Mouse (Mus musculus): ENCODE results near the gene 4930535I16Rik.
"Not testable (repeated sequence)": the region's sequence is repeated elsewhere in the genome, so short reads cannot be mapped to it uniquely, and the experiment has no call there.

The 4930535I16Rik gene

GRCm38 (mm10) chr4:123917548-123918140, at the start of gene 4930535I16Rik:
Gene 4930535I16Rik (minus strand): TSS chr4:123918022.
- DNase-seq, result peak; percentile 73

- no peak for DNase-seq
Measured at GRCm38 (mm10) chr4:123962721-123963120, 44.9 kb upstream of the 4930535I16Rik start.

- no peak for DNase-seq
Measured at GRCm38 (mm10) chr4:123960955-123961354, 43.1 kb upstream of the 4930535I16Rik start.

- DNase-seq, result no peak
Measured at GRCm38 (mm10) chr4:123957891-123958290, 40.1 kb upstream of the 4930535I16Rik start.

- no peak for DNase-seq
Measured at GRCm38 (mm10) chr4:123957492-123957808, 39.6 kb upstream of the 4930535I16Rik start.

- DNase-seq, result peak; percentile 74
Measured at GRCm38 (mm10) chr4:123956703-123957491, 39.1 kb upstream of the 4930535I16Rik start.

- no peak for DNase-seq
Measured at GRCm38 (mm10) chr4:123952059-123952458, 34.2 kb upstream of the 4930535I16Rik start.

GRCm38 (mm10) chr4:123949649-123950048, 31.8 kb upstream of the 4930535I16Rik start:
- DNase-seq, result no peak

- DNase-seq, result no peak
Measured at GRCm38 (mm10) chr4:123948901-123949300, 31.1 kb upstream of the 4930535I16Rik start.

GRCm38 (mm10) chr4:123947149-123947548, 29.3 kb upstream of the 4930535I16Rik start:
- no peak for DNase-seq

- DNase-seq, result no peak
Measured at GRCm38 (mm10) chr4:123946701-123947100, 28.9 kb upstream of the 4930535I16Rik start.

GRCm38 (mm10) chr4:123940878-123941277, 23.1 kb upstream of the 4930535I16Rik start:
- not testable (repeated sequence) for DNase-seq

- peak; percentile 73 for DNase-seq
Measured at GRCm38 (mm10) chr4:123939838-123940237, 22.0 kb upstream of the 4930535I16Rik start.

- DNase-seq, result no peak
Measured at GRCm38 (mm10) chr4:123936059-123936458, 18.2 kb upstream of the 4930535I16Rik start.

- DNase-seq, result no peak
Measured at GRCm38 (mm10) chr4:123934306-123934705, 16.5 kb upstream of the 4930535I16Rik start.

- DNase-seq, result no peak
Measured at GRCm38 (mm10) chr4:123929994-123930393, 12.2 kb upstream of the 4930535I16Rik start.

GRCm38 (mm10) chr4:123927961-123928360, 10.1 kb upstream of the 4930535I16Rik start:
- no peak for DNase-seq

- DNase-seq, result no peak
Measured at GRCm38 (mm10) chr4:123921055-123921565, 3.3 kb upstream of the 4930535I16Rik start.

GRCm38 (mm10) chr4:123918851-123919250, 1.0 kb upstream of the 4930535I16Rik start:
- no peak for DNase-seq

GRCm38 (mm10) chr4:123916748-123917547, 874 bp downstream of the 4930535I16Rik start, which contains the start of gene Rragc:
Gene Rragc (plus strand): TSS chr4:123917446.
- peak; percentile 100 for DNase-seq

- DNase-seq, result no peak
Measured at GRCm38 (mm10) chr4:123912431-123912830, 5.4 kb downstream of the 4930535I16Rik start.

- no peak for DNase-seq
Measured at GRCm38 (mm10) chr4:123911503-123911902, 6.3 kb downstream of the 4930535I16Rik start.

GRCm38 (mm10) chr4:123905126-123905668, 12.6 kb downstream of the 4930535I16Rik start:
- no peak for DNase-seq
